Mouse (Mus musculus): ENCODE results near the gene Bace2. TPM values are rescaled to one million over a fixed set of nuclear protein-coding genes. Genes with fewer than 3 reads are reported as not detected.
A peak's percentile ranks its signal among the peaks of the same experiment; 100 is the strongest.

Gene Bace2
- polyA plus RNA-seq, 1 experiment from 2014 or later, result 16.7 TPM

DNA sequence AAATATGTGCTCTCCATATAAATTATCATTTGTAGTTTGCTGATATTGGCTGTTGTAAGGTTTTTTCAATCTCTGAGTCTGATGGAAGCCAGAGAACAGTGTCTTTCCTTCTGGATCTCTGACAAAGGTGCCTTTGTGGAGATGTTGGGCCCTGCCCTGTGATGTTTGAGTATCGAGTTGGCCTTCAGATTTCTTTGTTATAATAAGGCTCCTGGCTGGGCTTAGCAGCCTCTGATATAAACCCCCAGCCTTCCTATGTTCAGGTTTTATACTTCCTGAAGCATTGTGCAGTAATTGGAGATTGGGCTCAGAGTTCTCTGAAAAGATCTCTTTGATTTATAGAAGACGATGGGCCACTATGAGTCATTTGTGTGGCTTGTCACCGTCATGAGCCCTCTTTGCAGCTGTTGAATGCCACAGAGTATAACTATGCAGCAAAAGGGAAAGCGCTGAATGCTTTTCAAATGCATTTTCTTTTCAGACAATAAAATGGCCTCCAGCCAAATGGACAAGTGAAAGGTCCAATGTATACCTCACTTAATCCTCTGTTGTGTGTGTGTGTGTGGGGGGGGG is 45.8 kb downstream of the Bace2 start:
- H3K4me3 ChIP-seq (replicated peaks), result no peak overlapping the region
- H3K27ac ChIP-seq (replicated peaks), result no peak overlapping the region
- no peak for ATAC-seq (ENCODE audit: insufficient number of reproducible peaks, low FRiP score, low TSS enrichment, low read depth)
- H3K4me2 ChIP-seq (replicated peaks), result no peak overlapping the region
- no peaks in the 10 kb centered on the region for H3K4me1 ChIP-seq
- no peaks in the 10 kb centered on the region for H3K9me3 ChIP-seq (replicated peaks)
- H3K36me3 ChIP-seq, result no peaks in the 10 kb centered on the region
- H3K27me3 ChIP-seq, result no peaks in the 10 kb centered on the region
- 65% methylated on average over 4 of the region's 4 CpGs for WGBS
- H3K9ac ChIP-seq, result no peak overlapping the region

DNA sequence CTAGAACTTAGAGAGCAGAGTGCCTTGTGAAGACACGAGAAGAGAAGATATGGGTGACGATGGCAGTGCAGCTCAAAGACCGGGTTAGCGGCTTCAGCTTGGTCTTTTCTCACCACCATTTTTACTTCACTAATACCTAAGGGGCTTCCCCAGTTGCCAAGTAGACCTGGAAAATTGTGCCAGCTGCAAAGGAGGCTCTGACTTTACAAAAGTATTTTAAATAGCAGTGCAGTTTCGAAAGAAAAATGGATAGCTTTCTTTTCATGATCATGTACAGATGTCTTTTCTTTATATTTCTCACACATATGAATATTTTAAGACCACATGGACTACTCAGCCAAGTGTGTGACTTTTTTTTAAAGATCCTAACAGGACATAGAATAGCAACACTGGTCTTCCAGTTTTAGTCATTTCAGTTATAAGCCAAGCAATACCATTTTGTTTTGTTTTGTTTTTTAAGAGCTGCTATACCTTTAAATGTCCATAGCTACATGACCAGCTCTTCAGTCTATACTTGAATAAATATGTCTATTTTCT is 49.0 kb downstream of the Bace2 start:
- H3K9ac ChIP-seq, result no peak overlapping the region
- no peaks in the 10 kb centered on the region for H3K9me3 ChIP-seq (replicated peaks)
- H3K27ac ChIP-seq (replicated peaks), result no peak overlapping the region
- H3K36me3 ChIP-seq, result no peaks in the 10 kb centered on the region
- no peak overlapping the region for H3K4me3 ChIP-seq (replicated peaks)
- H3K27me3 ChIP-seq, result no peaks in the 10 kb centered on the region
- 74% methylated on average over 5 of the region's 5 CpGs for WGBS
- no peak overlapping the region for H3K4me2 ChIP-seq (replicated peaks)
- H3K4me1 ChIP-seq, result no peaks in the 10 kb centered on the region
- no peak for ATAC-seq (ENCODE audit: insufficient number of reproducible peaks, low FRiP score, low TSS enrichment, low read depth)

DNA sequence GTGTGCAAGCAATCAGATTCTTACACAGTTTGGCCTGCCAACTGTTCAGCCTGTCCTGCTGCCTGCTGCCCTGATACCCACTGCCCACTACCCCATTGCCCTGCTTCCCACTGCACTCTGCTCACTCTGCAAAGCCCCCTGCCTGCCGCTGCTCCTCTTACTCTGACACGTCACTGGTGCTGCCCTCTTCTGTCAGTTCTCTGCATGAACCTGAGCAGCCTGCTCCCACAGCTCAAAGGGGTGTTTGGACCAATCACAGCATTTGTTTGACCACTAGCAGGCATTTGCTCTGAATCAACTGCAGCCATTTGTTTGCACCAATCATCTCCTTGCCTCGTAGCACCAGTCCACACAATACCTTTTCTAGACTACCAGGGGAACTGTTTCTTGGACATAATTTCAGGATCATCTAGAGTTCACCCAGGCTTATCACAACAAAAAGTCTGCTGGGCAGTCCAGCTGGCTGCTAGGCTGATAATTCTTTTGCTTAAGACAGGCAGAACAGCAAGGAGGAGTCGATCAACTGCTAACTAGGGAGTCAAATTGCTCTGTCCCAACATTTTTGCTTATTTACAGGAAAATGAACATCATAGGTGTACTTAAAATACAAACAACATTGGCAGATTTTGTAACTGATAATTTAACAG is 61.5 kb downstream of the Bace2 start:
- Histone ChIP-seq H3K4me2 (replicated peaks) (no peak overlapping the region), H3K4me3 (replicated peaks) (no peak overlapping the region), H3K27ac (replicated peaks) (no peak overlapping the region), H3K27me3 (no peaks in the 10 kb centered on the region), H3K9ac (no peak overlapping the region), H3K9me3 (replicated peaks) (no peaks in the 10 kb centered on the region), H3K36me3 (no peaks in the 10 kb centered on the region), H3K4me1 (no peaks in the 10 kb centered on the region)
- WGBS, result 15% methylated on average over 4 of the region's 4 CpGs
- ATAC-seq (ENCODE audit: insufficient number of reproducible peaks, low FRiP score, low TSS enrichment, low read depth), result peak; percentile 65; the same call in 1 of the 2 replicates

DNA sequence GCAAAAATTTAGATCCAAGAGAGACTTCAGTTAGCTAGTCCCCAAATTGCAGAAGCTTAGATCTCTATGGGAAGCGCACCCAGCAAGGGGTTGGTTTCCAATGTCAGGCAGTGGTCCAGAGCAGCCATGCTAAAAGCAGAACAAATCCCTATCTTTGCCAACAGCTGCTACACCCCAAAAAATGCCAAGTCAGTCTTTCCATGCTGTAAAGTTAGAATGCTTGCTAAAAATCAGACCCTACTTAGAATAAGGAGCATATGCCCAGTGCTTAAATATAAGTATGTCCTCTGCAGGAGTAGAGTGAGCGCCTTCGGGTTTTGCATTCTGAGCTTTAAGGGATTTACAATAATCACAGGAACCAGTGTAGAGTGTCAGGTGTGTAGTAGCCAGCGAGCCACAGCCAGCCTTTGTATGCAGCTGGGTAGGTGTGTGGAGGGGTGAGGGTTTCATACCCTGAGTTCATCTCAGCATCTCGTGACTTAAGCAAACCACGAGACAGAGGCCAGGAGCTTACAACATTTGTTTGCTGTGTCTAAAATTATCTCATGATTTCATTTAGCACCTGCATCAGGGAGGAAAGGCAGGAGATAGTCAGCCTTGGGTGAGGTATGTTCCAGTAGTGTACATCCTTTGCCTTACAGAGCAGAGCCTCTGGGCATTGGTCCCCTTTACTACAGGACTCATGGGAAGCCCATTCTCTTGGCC is 62.4 kb downstream of the Bace2 start:
- H3K4me3 ChIP-seq (replicated peaks), result no peak overlapping the region

DNA sequence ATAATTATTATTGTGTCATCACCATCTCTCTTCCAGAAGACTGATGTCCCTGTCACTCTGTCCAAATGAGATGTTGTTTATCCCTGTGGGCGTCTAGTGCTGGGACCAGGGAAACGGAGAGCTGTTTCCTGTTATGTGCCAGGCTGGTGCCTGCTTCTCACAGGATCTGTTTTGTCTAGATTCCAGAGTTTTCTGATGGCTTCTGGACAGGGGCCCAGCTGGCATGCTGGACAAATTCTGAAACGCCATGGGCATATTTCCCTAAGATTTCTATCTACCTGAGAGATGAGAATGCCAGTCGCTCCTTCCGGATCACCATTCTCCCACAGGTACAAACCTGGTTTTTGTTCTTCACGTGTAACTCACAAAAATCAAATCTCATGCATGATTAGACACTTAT is 65.1 kb downstream of the Bace2 start:
- H3K4me2 ChIP-seq (replicated peaks), result no peak overlapping the region
- no peak overlapping the region for H3K9ac ChIP-seq
- H3K9me3 ChIP-seq (replicated peaks), result no peaks in the 10 kb centered on the region
- WGBS, result 70% methylated on average over 6 of the region's 6 CpGs
- ATAC-seq (ENCODE audit: insufficient number of reproducible peaks, low FRiP score, low TSS enrichment, low read depth), result no peak
- no peak overlapping the region for H3K27ac ChIP-seq (replicated peaks)
- H3K36me3 ChIP-seq, result no peaks in the 10 kb centered on the region
- H3K27me3 ChIP-seq, result no peaks in the 10 kb centered on the region
- no peaks in the 10 kb centered on the region for H3K4me1 ChIP-seq
- H3K4me3 ChIP-seq (replicated peaks), result no peak overlapping the region

More for the DNA sequence above, 62.4 kb downstream of the Bace2 start:
- H3K4me2 ChIP-seq (replicated peaks), result no peak overlapping the region
- H3K27me3 ChIP-seq, result no peaks in the 10 kb centered on the region
- ATAC-seq (ENCODE audit: insufficient number of reproducible peaks, low FRiP score, low TSS enrichment, low read depth), result no peak
- no peaks in the 10 kb centered on the region for H3K4me1 ChIP-seq
- H3K27ac ChIP-seq (replicated peaks), result no peak overlapping the region
- 76% methylated on average over 6 of the region's 6 CpGs for WGBS
- no peak overlapping the region for H3K9ac ChIP-seq
- no peaks in the 10 kb centered on the region for H3K9me3 ChIP-seq (replicated peaks)
- H3K36me3 ChIP-seq, result no peaks in the 10 kb centered on the region

DNA sequence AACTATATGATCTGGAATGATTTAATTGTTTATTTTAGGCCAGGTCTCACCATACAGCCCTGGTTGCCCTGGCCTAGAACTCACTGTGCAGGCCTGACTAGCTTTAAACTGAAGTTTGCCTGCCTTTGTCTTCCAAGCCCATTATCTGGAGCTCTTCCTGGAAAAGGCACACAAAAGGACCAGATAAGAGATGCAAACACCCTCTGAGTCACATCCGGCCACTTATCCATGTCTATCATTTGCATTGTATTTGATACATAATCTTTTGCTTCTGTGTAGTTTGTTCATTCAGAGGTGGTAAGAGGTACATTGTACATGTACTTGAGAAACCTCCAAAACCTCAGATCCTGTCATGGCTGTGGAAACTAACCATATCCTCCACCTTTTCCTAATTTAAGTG is 67.1 kb downstream of the Bace2 start:
- no peaks in the 10 kb centered on the region for H3K36me3 ChIP-seq
- no peak overlapping the region for H3K27ac ChIP-seq (replicated peaks)
- no peaks in the 10 kb centered on the region for H3K9me3 ChIP-seq (replicated peaks)
- H3K4me2 ChIP-seq (replicated peaks), result no peak overlapping the region
- H3K4me3 ChIP-seq (replicated peaks), result no peak overlapping the region
- H3K27me3 ChIP-seq, result no peaks in the 10 kb centered on the region
- H3K4me1 ChIP-seq, result no peaks in the 10 kb centered on the region
- ATAC-seq (ENCODE audit: insufficient number of reproducible peaks, low FRiP score, low TSS enrichment, low read depth), result no peak
- 85% methylated on average over 1 of the region's 1 CpGs for WGBS
- no peak overlapping the region for H3K9ac ChIP-seq

DNA sequence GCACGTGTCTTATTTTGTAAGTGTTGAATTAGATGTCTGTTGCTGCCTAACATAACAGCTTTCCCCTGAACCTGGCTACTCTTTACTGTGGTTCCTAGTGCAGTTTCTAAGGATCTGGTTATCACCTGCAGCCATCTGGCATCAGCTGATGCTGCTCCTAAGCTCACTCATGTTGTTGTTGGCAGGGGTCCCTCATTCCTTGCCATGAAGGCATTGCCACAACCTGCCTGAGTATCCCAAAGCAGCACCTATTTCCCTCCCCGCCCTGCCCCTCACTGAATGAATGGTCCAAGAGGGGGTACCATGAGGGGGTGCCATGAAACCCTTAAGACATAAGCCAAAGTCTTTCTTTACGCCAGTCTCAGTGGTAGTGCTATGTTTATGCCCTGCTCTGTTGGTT is 71.5 kb downstream of the Bace2 start:
- Histone ChIP-seq H3K36me3 (no peaks in the 10 kb centered on the region), H3K9ac (no peak overlapping the region), H3K9me3 (replicated peaks) (no peaks in the 10 kb centered on the region), H3K27me3 (no peaks in the 10 kb centered on the region), H3K4me3 (replicated peaks) (no peak overlapping the region), H3K4me2 (replicated peaks) (no peak overlapping the region), H3K27ac (replicated peaks) (no peak overlapping the region), H3K4me1 (no peaks in the 10 kb centered on the region)
- ATAC-seq (ENCODE audit: insufficient number of reproducible peaks, low FRiP score, low TSS enrichment, low read depth), result no peak
- 67% methylated on average over 3 of the region's 3 CpGs for WGBS

DNA sequence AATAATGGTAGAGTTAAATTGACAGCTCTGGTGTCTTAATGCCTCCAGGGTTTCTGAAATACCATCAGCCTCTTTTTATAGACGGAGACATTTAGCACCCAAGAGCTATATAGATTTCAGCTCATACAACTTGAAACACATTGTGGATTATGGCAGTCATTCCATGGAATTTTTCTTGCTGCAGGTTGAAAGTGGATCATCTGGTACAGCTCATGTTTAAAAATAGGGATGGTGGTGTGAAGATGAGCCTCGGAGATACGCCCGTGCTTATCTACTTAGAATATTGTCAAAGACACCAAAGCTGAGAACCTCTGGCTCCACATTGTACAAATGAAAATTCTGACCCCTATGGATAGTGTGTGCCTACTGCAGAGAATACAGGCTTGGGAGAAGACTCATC is 73.5 kb downstream of the Bace2 start:
- Histone ChIP-seq H3K9me3 (replicated peaks) (no peaks in the 10 kb centered on the region), H3K27ac (replicated peaks) (no peak overlapping the region), H3K9ac (no peak overlapping the region), H3K4me2 (replicated peaks) (no peak overlapping the region), H3K4me1 (no peaks in the 10 kb centered on the region), H3K27me3 (no peaks in the 10 kb centered on the region), H3K4me3 (replicated peaks) (no peak overlapping the region), H3K36me3 (no peaks in the 10 kb centered on the region)
- no peak for ATAC-seq (ENCODE audit: insufficient number of reproducible peaks, low FRiP score, low TSS enrichment, low read depth)
- WGBS, result 82% methylated on average over 4 of the region's 4 CpGs

DNA sequence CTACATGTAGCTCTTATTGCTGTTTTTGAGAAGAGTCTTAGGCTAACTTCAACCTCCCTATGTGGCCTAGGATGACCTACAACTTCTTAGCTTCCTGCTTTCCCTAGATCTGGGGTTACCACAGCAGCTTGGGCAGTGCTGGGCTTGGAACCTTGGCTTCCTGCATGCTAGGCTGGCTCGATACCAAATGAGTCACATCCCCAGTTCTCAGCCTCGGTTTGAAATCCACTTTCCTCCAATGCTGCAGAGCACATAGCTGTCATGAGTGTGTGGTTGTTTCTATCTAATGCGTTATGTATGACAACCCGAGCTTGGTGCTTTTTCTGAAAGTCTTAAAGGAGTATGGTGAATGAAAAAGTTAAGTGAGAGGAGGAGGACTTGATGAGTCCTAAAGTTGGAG is 74.8 kb downstream of the Bace2 start:
- Histone ChIP-seq H3K9me3 (replicated peaks) (no peaks in the 10 kb centered on the region), H3K27me3 (no peaks in the 10 kb centered on the region), H3K27ac (replicated peaks) (no peak overlapping the region), H3K4me2 (replicated peaks) (no peak overlapping the region), H3K4me3 (replicated peaks) (no peak overlapping the region), H3K4me1 (no peaks in the 10 kb centered on the region), H3K36me3 (no peaks in the 10 kb centered on the region), H3K9ac (no peak overlapping the region)
- ATAC-seq (ENCODE audit: insufficient number of reproducible peaks, low FRiP score, low TSS enrichment, low read depth), result no peak
- WGBS, result 75% methylated on average over 4 of the region's 4 CpGs

DNA sequence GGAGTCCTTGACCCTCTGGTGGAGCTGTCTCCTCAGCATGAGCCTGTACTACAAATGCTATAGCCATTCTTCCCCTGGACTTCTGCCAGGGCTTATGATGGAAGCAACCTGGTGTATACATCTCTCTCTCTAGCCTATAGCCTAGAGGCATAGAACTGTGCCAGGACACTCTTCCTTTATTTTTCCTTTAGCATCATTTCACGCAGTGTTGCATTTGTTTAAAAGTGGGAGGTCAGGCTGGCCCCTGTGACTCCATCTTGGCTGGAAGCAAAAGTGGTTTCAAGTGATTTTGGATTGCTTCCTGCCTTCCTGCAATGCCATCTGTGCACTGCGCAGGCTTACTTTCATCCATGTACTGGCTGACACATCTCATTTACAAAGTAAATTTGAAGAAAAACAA is 77.7 kb downstream of the Bace2 start:
- no peaks in the 10 kb centered on the region for H3K4me1 ChIP-seq
- H3K4me3 ChIP-seq (replicated peaks), result no peak overlapping the region
- peak; percentile 31 for ATAC-seq (ENCODE audit: insufficient number of reproducible peaks, low FRiP score, low TSS enrichment, low read depth)
- no peaks in the 10 kb centered on the region for H3K36me3 ChIP-seq
- no peak overlapping the region for H3K4me2 ChIP-seq (replicated peaks)
- H3K27ac ChIP-seq (replicated peaks), result no peak overlapping the region
- 55% methylated on average over 2 of the region's 2 CpGs for WGBS
- no peak overlapping the region for H3K9ac ChIP-seq
- no peaks in the 10 kb centered on the region for H3K27me3 ChIP-seq
- H3K9me3 ChIP-seq (replicated peaks), result no peaks in the 10 kb centered on the region

DNA sequence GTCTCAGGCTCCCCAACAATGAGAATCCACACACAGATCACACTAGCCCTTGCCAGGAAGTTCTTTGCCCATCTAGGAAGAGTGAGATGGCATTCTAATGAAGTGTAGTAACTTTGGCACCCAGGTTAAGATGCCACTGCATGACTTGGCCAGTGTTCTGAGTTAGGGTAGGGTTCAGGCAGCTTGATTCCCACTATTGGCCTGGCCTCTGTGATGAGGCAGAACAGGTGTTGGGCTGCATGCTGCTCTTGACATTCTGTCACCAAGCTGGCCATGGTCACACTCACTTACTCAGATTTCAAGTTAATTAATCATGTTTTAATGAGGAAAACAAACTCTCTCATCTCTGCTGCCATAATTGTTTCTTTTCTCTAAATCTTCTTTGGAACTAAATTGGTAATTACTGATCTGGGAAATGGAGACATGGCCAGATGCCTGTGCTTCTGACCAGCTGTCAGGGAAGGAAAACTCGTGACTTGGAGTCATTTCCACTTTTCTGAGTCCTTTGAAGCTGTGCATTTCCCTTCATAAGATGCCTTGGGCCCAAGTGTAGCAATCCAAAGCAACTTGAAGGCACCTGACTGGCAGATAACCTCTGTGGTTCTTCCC is 81.0 kb downstream of the Bace2 start:
- H3K9me3 ChIP-seq (replicated peaks), result no peaks in the 10 kb centered on the region
- H3K27ac ChIP-seq (replicated peaks), result no peak overlapping the region
- 20% methylated on average over 1 of the region's 1 CpGs for WGBS
- H3K9ac ChIP-seq, result no peak overlapping the region
- no peaks in the 10 kb centered on the region for H3K4me1 ChIP-seq
- no peak overlapping the region for H3K4me2 ChIP-seq (replicated peaks)
- H3K27me3 ChIP-seq, result no peaks in the 10 kb centered on the region
- ATAC-seq (ENCODE audit: insufficient number of reproducible peaks, low FRiP score, low TSS enrichment, low read depth), result no peak
- no peak overlapping the region for H3K4me3 ChIP-seq (replicated peaks)
- H3K36me3 ChIP-seq, result no peaks in the 10 kb centered on the region

All from embryonic facial prominence, embryonic 15.5 days (tissue).